Mouse (Mus musculus) heart, postnatal 4 days (tissue): ENCODE measurements at regions not wholly inside any gene's neighbourhood (a gene's known extent, or its start where the extent isn't known, plus 50 kb on each side); places are given as distances from the start of the nearest gene placed in this dataset.

Experiments used
- DNase-seq: peaks from one replicate; pipeline ENCODE4 v3.0.0; 2021

DNA sequence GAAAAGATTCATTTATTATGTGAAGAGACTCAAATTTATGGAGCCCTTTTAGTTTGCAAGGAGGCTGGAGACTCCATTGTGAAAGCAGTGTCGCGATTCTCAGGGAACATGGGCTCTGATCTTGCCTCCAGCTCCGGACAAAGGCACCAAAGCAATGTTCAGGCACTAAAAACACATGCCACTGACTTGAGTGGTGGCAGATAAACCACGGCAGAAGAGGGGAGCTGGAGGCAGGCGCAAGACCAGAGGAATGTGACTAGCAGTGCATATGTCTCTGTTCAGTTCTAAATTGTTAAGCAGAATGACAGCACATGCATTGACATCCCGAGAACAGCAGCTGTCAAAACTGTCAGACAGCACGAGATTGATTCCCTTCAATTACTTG is 98.5 kb upstream of the Trp63 start:
- DNase-seq = no peak

DNA sequence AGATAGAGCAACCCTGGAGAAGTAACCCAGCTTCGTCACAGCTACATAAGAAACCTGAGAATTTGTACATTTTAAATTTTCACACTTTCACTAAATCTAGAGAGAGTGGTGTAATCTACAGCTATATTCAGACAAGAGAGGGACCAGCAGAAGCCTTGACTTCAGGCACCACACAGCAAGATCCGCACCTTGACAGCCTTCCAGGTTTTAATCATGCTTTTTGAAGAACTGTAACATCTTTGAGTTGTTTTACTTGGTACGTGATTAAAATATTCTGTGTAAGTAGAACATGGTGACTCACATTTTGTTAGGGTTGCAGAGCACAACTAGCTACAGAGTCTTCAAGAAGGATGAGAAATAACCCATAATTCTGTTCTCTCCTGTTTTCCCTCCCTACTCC is 97.6 kb upstream of the Trp63 start:
- DNase-seq = no peak

DNA sequence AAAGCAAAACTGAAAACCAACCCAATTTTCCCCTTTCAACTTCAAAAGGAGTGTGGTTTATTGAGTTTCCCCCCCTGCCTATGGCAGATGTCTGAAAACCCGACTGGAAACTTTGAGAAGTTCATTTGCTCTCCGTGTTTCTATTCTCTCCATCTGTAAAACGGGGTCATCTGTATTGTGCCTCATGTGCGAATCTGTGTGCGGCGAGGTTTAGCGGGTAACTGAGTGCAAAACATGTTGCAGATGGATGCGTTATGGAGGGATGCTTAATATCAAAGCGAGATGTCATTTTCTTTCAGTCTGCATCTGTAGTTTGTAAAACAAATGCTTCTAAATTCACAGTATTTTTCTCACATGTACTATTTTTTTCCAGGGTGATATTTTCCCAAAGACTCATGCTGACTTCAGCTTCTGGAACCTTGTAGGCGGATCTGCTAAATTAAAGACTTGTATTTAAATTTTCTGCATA is 95.7 kb upstream of the Trp63 start:
- no peak for DNase-seq

DNA sequence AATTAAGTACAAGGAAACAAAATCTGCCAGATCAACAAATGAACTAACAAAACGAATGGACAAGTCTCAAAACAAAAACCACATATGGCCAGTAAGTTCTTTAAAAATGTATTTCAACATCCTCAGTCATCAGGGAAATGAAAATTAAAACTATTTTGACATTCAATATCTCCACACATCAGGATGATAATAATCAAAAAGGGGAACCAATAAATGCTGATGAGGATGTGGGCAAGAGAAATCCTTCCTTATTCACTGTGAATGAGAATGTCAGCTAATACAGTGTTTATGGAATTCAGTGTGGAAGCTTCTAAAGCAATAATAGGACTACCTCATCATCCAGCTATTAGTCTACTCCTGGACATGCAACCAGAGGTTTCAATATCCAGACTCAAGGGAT is 86.1 kb upstream of the Trp63 start:
- no peak for DNase-seq

DNA sequence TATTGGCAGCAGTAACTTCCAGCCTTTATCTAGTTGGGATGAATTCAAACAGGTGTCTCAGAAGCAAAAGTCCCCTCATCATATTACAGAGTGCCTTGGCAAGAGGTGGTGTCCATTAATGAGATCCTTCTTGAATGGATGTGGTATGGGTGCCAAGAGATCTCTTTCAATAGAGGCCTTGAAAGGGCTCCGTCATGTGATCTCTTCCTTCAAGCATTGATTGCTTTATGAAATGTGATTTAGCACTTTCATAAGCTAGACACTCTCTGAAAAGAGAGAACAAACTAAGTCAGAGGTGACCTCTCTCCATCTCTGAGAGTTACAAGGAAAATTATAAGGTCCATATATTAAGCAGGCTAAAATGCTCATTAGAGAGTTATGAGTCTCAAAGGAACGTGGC is 80.4 kb upstream of the Trp63 start:
- DNase-seq = no peak

DNA sequence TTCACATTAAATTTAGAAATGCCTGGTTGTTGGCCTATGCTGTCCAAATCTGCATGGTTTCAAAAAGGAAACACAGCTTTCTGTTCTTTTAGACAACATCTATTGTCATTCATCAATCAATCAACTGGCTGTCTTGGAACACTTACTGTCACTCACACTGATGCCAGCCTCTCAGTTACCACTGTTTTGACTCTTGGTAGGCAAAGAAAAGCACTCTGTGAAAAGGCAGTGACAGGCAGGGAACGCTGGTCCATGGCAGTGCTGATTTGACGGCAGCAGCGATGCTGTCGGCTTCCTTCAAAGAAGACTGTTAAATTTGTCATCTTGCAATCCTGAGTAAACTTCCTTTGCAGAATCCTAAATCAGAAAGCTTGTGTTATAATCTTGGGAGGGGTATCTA is 68.3 kb upstream of the Trp63 start:
- DNase-seq = no peak

DNA sequence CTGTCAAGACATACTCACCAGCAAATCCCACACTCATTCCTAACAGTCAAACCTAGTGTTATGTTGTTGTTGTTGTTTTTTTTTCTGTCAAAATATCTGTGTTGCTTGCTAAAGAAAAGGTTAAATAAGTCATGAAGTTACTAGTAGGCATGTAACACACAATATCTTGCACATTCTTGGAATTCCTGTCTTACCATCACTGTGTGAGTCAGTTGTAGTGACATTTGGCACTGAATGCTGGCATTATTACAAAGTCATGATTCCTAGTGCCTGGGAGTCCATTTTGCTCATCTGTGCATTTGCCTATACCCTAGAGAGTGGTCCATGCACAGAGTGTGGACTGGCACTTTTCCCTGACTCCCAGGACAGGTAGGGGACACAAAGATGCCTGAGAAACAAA is 67.9 kb upstream of the Trp63 start:
- no peak for DNase-seq

DNA sequence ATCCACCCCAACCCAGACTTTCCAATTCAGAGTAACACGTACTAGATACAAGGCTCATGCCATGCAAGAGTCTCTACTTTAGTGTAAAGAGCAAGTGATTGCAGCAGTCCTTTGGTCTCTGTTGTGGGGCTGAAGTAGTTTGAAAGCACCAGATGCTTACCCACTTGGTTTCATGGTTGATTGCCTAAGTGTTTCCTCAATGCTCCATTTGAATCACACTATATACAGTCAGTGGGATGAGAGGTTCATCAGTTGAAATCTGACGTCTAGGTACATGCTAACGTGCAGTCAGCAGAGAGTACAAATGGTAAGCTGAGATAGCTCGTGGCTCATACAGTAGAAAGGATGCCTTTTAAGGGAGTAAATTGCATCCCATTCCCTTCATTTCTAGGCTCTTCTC is 64.7 kb upstream of the Trp63 start:
- DNase-seq = no peak

DNA sequence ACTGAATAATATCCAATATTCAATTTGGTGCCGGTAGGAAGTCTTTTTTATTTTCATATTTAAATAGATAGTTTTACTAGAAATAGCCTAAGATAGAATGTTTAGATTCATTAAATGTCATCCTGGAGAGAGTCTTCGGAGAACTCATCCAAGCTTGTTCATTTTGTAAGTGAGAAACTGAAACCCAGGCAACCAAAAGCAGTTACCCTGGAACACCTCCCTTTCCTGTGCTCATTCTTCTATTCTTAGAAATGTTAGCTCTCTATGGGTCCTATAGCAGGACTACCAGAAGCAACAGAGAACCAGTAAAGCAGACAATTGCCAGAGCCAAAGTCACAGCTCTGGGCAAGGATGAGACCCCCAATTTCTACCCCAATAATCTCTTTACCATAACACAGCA is 60.9 kb upstream of the Trp63 start:
- no peak for DNase-seq

DNA sequence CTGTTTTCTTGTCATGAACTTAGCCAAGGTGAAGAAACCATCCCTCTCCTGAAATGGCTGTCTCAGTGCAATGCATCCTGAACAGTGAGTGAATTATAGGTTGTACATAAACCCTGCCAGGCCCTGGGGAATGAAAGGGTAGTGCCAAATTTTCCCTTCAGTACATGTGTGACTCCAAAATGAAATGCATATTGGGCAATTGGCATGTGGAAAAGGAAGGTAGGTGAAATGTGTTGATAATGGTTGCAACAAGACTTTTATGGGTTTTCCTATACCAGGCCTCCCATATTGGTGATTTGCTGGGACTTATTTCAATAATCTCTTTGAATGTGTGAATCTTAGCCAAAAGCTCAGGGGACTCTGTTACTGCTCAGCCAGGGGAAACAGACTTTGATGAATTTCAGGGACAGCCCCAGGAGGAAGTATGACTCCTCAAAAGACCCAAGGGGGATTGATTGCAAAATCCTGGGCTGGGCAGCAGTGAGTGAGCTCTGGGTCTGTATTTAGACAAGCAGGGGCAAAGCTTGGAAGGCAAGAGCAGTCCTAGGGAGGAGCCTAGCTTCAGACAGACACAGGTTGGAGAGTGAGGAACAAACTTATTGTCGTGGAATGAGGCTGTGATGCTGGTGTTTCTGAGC is 59.5 kb upstream of the Trp63 start:
- no peak for DNase-seq

DNA sequence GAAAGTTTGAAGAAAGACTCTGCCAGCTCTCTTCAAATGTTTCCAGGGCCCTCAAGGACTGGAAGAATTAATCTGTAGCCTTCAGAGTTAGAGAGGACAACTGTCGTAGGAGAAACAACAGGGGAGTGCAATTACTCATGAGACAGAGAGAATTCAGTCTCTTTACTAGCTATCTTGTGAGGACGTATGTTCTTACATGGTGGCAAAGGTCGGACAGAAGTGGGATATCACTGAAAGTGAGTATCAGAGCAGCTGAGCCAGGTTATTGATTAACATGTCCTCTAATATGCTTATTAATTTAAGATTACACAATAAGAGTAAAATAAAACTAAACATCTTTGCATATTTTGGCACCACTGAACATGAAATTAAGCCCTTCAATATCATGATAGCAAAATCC is 53.8 kb upstream of the Trp63 start:
- DNase-seq = no peak

DNA sequence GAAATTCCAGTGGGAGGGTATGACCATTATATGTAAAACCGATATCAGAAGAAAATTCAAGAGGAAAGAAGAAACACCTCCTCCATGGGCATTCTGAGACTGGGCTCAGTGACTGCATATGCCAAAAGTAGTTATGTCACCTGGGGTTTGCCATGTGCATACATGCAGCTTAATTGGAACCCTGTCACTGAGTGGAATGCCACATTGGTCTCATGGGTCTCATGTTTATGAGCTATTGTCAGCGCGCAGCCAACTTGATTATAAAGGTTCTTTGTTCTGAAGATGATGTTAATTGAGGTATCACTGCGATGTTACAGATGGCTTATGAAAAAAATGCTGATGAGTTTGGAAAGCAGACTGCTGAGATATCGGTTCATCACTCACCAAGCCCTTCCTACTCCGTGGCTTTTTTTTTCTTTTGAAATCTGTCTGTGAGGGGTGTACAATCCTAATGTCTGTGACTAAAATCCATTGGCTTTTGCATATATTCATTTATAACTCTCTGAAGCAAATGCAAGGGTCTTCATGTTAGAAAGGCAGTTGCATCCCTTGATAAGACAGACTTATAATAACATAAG is 52.3 kb upstream of the Trp63 start:
- no peak for DNase-seq
